Mouse (Mus musculus) fat pad, adult 2 months (tissue): ENCODE measurements around the gene Wdtc1.

Experiments
- DNase-seq: peaks from one replicate; pipeline ENCODE4 v3.0.0-alpha.2; 2011; ENCODE audit warnings: low read depth, low spot score; ENCODE audit errors: extremely low read depth

Gene Wdtc1

DNA sequence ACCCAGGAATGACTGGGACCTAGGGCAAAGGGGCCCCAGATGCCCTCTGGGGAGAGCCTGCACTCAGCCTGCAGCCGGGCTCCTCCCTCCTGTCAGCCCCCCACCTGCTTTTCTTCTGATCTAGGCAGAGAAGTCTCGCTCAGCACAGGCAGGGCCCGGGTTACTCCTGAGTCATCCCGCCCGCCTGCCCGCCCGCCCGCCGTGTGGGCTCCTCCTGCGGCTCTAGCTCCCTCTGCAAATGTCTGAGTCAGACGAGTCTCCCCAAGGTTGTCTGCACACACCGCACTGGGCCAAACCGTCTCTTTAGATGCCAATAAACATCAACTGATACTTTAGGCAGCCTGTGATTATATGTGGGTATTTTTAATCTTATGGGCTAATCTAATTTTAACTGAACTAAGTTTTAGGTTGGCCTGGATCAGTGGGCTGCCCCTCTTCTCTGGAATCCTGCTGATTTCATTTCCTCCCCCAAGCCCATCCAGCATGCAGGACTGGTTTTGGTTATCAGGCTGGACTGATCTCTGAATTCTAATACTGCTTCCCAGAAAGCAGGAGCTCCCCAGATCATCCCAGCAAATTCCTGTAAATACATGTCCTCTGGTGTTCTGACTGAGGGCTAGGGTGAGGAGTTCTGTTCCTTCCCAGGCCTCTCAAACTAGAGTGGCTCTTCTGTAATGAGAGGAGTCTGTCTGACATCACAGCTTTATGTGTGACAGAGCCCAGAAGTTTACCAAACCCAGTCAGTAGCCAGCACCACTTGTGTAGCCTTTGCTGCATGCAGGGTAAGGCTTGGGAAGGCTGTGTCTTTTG, 25.2 kb upstream of the Wdtc1 start:
- no peak for DNase-seq

DNA sequence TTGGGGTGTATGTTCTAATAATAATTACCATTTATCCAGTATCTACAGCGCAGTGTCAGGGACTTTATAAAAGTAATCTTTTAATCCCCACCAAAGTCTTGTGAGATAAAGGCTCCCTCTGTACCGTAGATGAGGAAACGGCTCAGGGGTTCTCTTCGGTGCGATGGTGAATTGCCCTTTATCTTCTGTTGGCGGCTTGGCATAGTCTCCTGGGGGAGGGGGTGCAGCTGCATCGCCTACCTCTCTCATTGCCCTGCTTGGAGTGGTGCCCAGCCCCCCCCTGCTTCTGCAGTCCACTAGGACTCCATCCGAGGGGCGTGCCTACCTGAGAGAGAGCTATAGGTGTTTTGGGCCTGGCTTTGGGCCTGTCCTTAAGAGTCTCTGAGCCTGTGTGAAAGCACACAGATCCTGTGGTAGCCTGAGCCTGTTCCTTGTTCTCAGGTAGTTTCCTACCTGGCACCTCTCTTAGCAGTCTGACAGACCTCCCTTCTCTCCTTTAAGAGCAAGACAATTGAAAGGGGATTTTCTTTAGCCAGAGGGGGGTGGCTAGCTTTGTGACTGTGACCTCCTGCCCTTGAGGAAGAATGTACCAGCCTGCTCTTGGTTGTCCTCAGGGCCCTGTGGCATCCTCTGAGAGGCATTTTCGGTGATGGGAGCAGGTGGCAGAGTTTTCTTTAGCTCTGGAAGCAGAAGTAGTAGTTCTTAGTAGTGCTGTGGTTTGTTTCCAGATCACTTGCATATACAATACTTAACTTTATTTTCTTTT, 22.7 kb upstream of the Wdtc1 start:
- DNase-seq = no peak

DNA sequence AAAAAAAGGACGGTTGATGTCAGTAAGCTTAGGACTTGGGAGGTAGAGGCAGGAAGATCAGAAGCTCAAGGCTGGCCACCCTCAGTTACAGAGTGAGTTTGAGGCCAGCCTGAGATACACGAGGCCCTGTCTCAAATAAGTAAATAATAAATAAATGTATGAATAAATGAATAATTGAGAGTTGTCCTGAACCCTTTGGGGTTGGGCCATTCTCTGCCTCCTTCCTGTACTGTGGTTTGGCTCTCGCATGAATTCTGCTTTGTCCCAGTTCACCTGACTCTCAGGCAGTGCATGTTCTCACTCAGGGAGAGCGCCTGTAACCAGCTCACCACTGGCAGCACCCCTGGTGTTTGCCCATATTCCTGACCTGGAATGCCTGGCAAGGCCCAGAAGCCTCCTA, 20.7 kb upstream of the Wdtc1 start:
- no peak for DNase-seq

DNA sequence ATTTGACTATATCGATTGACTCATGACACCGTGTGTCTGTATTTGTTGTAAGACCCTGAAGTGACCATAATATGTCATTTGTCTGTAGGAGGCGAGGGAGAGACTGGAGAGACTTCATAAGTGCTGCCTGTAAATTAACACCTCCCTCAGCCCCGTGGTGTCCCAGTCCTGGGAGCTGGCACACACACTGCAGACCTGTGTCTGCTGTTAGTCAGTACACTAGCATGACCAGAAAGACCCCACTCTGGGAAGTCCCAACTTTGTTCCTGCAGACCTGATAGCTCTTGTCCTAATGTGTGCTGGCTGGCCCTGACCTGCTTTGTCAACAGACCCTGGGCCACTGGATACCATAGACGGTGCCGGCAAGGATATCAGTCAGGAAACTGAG, 19.0 kb upstream of the Wdtc1 start:
- no peak for DNase-seq

DNA sequence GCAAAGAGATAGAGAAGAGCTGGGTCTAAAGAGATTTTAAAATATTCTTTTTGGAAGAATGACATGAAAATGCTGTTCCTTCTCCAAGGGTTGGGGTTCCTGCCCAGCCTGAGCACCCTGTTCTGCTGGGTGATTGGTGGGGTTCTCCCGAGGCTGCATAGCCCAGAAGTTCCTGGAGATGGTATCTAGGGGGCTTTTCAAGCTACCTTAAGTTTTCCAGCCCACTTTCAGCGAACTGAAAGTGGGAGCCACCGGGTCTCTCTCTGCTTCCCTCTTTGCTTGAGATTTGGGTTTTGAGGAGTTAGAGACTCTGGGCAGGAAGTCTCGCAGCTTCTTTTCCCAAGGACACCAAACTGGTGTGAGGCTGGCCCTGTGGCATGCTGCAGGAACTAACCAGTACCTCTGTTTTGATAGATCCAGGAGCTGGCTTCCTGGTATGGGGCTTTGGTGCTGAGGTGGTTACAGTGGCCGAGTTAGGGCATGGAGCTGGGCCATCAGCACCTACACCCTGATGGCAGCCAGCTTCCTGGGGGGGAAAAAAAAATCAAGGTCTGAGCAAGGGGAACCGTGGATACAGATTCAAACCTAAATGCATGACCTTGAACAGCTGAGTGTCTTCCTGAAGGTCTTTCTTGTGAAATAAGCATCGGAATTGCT, 18.5 kb upstream of the Wdtc1 start:
- no peak for DNase-seq

DNA sequence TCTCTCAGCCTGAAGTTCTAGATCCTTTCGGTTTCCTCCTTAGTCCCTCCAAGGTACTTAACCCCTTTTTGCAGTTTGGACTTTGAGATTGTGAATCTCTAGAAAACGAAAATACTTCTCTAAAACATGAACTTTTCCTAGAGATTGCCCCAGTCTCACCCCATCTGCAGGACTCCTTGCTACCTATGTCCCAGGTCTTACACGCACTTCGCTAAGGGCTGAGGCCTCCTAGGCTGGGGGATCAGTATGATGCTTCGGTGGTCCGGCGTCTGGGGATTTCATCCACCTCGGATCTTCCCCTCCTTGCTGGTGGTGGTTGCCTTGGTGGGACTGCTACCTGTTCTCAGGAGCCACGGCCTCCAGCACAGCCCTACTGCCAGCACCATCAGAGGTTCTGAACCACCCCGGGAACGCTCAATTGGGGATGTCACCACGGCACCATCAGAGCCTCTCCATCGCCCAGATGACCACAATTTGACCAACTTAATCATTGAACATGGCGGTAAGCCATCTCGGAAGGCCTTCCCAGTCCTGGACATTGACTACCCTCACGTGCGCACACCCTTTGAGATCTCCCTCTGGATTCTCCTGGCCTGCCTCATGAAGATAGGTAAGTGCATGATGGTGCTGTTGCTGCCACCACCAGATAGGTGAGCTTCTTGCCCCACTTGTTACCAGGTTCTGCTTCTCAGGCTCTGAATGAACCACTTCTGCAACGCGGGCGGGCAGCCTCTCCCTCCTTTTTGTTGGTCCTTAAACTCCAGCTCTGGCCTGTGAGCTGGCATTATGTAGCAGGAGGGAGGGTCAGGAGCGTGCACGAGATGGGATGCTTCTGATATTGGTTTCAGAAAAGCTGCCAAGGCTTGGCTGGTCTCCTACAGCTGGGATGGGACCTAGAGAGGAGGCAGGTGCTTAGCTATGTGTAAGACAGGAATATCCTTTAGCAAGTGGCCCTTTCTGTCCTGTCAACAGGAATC, 17.3 kb upstream of the Wdtc1 start:
- no peak for DNase-seq

DNA sequence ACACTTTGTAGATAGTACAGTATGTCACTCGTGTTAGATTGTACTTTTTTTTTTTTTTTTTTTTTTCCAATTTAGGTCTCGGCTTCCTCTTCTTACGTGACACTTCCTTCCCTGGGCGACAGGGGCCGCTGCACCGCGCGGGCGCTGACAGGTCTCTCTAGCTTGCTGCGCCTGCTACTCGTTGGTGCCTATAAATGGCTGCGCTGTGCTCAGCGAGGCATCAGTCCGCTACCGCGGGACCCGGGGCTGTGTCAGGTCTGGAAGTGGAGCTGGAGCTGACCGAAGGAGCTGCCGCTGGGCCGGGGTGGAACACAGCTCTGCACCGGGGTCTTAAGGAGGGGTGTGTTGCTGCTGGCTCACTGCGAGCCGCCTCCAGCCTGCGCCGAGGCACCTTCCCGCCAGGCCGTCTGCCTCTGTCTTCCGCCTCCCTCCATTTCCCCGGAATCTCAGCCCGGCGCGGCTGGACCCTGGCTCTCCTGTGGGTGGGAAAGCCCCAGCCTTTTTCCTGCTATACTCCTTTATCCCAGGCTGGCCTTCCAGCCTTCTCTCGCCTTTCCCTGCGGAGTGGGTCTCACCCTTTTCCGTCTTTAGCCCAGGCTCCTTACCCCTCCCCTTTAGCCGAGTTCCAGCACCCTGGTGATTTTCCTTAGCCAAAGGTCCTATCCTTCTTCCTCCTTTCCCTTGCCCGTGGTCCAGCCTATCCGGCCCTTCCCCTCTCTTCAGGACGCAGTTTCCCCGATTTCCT, 16.4 kb upstream of the Wdtc1 start, which contains the start of gene Slc9a1:
Slc9a1 (plus strand) TSS at position 154 of the 745 bp plus-strand sequence.
- DNase-seq = no peak

DNA sequence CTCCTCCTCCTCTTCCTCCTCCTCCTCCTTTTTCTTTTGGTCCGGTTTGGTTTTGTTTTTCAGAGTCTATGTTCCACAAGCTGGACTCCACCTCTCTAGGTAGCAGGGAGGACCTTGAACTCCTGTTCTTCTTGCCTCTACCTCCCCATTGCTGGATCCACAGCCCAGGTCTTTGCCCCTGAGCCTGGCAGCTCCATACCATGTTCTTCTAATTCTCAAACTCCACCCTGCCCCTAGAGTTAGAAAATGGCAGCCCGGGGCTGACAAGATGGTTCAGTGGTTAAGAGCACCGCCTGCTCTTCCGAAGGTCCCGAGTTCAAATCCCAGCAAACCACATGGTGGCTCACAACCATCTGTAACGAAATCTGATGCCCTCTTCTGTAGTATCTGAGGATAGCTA, 1.4 kb upstream of the Wdtc1 start:
- no peak for DNase-seq

DNA sequence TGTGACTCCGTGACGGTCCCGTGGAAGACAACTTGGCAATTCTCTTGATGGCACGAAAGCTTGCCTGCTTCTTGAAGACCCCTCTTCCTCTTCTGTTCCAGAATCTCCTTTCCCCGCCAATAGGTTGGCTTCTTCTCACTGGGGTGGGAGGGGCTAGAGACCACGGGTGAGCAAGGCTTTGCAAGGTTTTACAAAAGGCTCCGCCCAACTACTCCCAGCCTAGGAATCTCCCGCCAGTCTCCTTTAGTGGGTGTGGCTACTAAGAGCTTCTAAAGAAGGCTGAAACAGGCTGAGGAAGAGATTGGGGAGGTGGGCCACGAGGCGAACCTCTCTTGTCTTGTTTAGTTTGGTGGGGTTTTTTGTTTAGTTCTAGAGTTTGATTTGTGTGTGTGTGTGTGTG, 484 bp downstream of the Wdtc1 start:
- DNase-seq = no peak

DNA sequence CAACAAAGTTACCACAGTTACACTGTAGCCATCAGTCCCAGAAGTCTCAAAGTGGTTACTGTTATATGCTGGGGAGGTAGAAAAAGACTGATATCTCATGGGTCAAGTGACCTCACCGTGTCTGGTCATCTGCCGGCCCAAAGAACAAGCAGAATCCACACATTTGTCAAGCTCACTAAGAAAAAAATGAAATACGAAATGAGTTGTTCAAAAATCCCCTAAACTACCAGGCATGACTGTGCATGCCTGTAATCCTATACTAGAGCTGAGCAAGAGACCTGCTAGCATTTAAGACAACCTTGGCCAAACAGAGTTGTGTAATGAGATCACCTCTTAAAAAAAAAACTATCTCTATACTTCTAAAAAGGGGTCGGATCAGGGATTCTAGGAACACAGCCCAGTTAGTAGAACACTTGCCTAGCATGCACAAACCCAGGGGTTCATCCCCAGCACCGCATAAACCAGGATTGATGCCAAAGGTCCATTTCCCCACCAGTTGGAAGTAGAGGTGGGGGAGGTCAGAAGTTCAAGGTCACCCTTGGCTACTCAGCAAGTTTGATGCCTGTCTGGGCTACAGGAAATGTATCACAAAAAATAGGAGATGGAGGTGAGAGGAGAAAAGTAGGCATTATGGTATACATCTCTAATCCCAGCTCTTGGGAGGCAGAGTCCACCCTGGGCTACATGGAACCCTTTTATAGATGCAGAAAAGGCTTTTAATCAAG, 5.1 kb downstream of the Wdtc1 start:
- DNase-seq = no peak

DNA sequence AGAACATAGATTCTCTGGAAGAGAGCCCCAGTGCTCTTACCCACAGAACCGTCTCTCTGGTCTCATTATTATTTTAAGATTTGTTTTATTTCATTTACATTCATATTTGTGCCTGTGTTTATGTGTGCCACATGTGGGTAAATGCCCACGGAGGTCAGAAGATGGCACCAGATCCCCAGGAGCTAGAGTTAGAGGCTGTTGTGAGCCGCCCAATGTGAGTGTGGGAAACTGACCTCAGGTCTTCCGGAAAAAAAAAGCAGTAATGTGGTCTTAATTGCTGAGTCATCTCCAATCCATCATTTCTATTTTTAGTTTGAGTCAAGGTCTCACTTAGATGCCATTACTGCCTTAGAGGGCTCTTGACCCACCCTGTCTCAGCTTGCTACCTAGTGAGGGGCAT, 5.7 kb downstream of the Wdtc1 start:
- DNase-seq = no peak

DNA sequence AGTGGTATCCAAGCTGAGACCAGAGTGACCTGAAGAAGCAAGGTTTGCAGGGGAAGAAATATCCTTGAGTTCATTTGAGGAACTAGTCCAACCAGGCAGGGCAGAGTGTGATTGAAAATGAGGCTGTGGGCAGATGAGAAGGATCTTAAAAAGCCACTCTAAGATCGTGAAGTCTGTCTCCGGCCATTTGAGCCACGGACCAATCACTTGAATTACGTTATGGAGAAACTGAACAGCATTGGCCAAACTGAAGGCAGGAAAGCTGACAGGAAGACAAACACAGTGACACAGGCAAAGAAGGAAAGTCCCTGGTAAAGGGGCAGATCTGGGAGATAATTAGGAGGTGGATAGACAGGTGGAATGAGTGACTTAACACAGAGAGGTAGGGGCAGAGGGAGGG, 6.7 kb downstream of the Wdtc1 start:
- DNase-seq = no peak

DNA sequence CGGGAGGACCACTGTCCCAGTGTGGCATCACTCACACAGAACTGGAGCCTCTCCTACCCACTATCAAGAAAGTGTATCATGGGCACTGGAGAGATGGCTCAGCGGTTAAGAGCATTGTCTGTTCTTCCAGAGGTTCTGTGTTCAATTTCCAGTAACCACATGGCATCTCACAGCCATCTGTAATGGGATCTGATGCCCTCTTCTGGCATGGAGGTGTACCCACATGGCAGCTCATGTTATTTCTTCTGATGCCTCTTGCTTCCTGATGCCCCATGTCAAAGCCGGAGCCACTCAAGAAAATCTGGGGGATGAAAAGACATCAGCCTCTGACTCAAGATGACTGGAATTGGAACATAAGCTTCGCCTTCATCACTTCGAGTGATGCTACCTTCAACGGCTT, 7.6 kb downstream of the Wdtc1 start:
- no peak for DNase-seq

DNA sequence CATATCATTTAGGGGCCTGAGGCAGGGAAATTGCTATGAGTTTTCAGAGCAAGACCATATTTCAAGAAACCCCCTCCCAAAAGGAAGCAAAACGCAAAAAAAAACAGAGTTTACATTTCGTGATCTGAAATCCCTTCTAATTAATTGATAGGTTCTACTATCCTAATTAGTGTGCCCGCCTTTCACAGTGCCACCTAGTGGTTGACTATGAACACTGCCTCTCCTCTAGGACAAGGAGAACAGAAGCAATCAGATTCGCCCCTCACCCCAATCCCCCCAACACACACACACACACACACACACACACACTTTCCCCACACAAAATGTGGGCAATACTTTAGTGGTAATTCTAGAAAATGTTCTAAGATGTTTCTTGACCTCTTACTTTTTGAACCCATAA, 9.2 kb downstream of the Wdtc1 start:
- no peak for DNase-seq

DNA sequence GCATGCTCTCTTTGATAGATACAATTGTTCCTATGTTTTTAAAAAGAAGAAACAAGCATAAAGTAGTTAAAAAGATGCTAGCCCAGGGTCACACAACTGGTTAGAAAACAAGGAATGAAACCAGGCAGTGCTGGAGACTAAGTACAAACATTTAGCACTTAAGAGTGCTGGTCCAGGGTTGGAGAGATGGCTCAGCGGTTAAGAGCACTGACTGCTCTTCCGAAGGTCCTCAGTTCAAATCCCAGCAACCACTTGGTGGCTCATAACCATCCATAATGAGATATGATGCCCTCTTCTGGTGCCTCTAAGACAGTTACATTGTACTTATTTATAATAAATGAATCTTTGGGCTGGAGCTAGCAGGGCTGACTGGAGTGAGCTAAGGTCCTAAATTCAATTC, 13.1 kb downstream of the Wdtc1 start:
- DNase-seq = no peak

DNA sequence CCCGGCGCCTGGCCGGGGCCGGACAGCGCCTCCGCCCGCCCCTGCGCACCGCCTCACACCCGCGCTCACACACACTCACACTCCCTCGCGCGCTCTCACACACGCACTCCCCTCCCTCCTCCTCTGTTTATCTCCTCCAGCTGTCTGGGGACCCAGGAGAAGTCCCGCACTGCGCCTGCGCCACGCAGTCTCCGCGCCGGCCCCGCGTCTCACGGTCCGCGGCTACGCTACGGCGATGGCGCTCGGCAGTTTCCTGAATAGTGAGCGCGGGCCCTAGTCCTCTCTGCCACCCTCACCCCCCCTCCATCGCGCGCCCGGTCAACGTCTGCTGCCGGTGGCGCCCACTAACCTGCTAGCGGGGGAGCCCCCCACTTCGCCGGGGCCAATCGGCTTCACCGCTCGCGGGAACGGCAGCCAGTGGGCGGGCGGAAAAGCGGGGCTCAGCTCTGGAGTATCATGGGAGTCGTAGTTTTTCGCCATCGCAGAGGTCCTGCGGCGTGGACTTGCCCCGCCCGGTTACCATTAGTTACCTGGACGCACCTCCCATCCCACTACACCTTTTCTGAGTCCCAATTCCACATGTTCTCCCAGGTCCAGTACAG, 14.0 kb downstream of the Wdtc1 start:
- no peak for DNase-seq

DNA sequence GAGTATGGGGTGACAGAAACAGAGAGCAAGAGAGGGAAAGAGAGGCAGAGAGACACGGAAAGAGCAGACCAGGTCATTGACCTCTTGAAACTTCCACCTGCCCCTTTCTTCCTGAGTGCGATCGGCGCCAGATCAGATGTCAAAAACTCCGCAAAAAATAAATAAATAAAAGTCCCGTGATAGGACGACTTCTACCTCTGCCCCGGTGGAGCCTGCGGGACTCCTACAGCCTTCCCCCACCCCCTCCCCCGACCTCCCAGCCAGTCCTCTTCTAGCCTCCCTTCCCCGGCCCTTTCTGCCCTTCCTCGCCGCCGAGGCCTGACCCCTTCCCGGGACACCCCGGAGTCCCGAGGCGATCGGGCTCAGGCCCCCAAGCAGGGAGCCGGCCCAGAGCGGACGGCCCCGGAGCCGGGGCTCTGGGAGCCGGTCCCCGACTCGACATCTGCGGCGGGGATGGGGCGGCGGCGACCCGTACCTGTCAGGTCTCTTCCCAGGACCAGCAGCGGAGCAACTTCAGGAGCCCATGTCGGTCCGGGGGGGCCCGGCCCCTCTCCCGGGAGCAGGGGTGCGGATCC, 14.7 kb downstream of the Wdtc1 start:
- no peak for DNase-seq

DNA sequence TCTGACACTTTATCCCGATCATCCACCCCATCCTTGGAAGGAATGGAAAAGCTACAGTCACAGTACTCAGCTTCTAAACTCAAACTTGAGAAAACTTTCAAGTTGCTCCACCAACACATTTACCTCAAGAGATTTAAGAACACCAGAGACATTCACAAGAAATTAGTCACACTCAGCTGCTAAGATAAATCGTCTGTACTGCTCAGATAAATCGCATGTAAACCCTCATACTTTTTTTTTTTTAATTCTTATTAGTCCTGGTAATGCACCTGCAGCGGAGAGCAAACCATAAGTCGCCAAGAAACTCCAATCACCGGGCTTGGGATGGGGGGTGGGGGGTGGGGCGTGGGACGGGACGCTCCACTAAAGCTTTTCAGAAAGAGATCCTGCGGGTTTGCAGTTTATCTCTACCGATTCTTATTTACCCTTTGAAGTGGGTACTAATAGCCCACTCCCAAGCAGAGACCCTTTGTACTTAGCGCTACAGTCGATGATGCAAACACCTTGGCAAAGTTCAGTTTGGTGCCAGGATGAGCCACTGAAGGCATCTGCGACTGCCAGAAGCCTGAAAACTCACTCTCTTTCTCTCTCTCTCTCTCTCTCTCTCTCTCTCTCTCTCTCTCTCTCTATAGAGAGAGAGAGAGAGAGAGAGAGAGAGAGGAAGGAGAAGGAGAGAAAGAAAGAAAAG, 15.3 kb downstream of the Wdtc1 start:
- no peak for DNase-seq
